Mouse (Mus musculus): Measurements from ENCODE around the gene Apob.

- TF ChIP-seq GATA1 (IDR thresholded peaks at IDR 0.05; ENCODE audit: low read depth, low read length) (no peak), POLR2A (IDR thresholded peaks at IDR 0.05; ENCODE audit: control insufficient read depth in 1 of 2, insufficient read depth in 1 of 2, low read depth in 1 of 2, low read length in 2 of 2, poor library complexity in 1 of 2) (no peak), ZMIZ1 (IDR thresholded peaks at IDR 0.05; ENCODE audit: low read depth, low read length) (no peak), EP300 (IDR thresholded peaks at IDR 0.05; ENCODE audit: low read depth in 1 of 2, low read length in 2 of 2) (no peak), BHLHE40 (IDR thresholded peaks at IDR 0.05; ENCODE audit: borderline replicate concordance, low read depth, low read length) (no peak)
Observed at GRCm38 (mm10) chr12:8030057-8030456, 52.6 kb downstream of the Apob start.

Measured in MEL (cell line).